Mouse (Mus musculus): Measurements from ENCODE around the gene Cntrl.

Cntrl gene

GRCm38 (mm10) chr2:35172246-35172645 is 63.0 kb downstream of the Cntrl start:
- TF ChIP-seq CTCF (conservative IDR thresholded peaks at IDR 0.05; ENCODE audit: low read length): no peak
- TF ChIP-seq POU5F1 (IDR thresholded peaks at IDR 0.05; ENCODE audit: borderline replicate concordance, low read length): no peak
- no peak for TF ChIP-seq NANOG (IDR thresholded peaks at IDR 0.05; ENCODE audit: borderline replicate concordance, low read length)
- peaks cover 6% of the 10 kb centered on the region for H3K4me1 ChIP-seq (replicated peaks; ENCODE audit: low read depth, low read length)
- peaks cover 97% of the 10 kb centered on the region for H3K36me3 ChIP-seq (ENCODE audit: insufficient read depth, low read length)
- H3K4me3 ChIP-seq (replicated peaks; ENCODE audit: low read length): no peak overlapping the region
- H3K27me3 ChIP-seq (ENCODE audit: insufficient read depth, low read length): no peaks in the 10 kb centered on the region
- peaks cover 5% of the 10 kb centered on the region; the same call in 1 of the 2 replicates for H3K9me3 ChIP-seq (ENCODE audit: low read length)

- Histone ChIP-seq H3K4me1 (replicated peaks; ENCODE audit: low read depth, low read length) (peaks cover 6% of the 10 kb centered on the region), H3K9me3 (ENCODE audit: low read length) (peaks cover 5% of the 10 kb centered on the region; the same call in 1 of the 2 replicates), H3K4me3 (replicated peaks; ENCODE audit: low read length) (no peak overlapping the region), H3K36me3 (ENCODE audit: insufficient read depth, low read length) (peaks cover 96% of the 10 kb centered on the region), H3K27me3 (ENCODE audit: insufficient read depth, low read length) (no peaks in the 10 kb centered on the region)
- TF ChIP-seq NANOG (IDR thresholded peaks at IDR 0.05; ENCODE audit: borderline replicate concordance, low read length): no peak
- no peak for TF ChIP-seq CTCF (conservative IDR thresholded peaks at IDR 0.05; ENCODE audit: low read length)
- TF ChIP-seq POU5F1 (IDR thresholded peaks at IDR 0.05; ENCODE audit: borderline replicate concordance, low read length): no peak
Observed at GRCm38 (mm10) chr2:35173666-35174065, 64.4 kb downstream of the Cntrl start.

- no peaks in the 10 kb centered on the region for H3K27me3 ChIP-seq (ENCODE audit: insufficient read depth, low read length)
- H3K36me3 ChIP-seq (ENCODE audit: insufficient read depth, low read length): peaks cover 97% of the 10 kb centered on the region
- TF ChIP-seq NANOG (IDR thresholded peaks at IDR 0.05; ENCODE audit: borderline replicate concordance, low read length) (no peak), POU5F1 (IDR thresholded peaks at IDR 0.05; ENCODE audit: borderline replicate concordance, low read length) (no peak), CTCF (conservative IDR thresholded peaks at IDR 0.05; ENCODE audit: low read length) (no peak)
- H3K4me1 ChIP-seq (replicated peaks; ENCODE audit: low read depth, low read length): peaks cover 6% of the 10 kb centered on the region
- peaks cover 5% of the 10 kb centered on the region; the same call in 1 of the 2 replicates for H3K9me3 ChIP-seq (ENCODE audit: low read length)
- no peak overlapping the region for H3K4me3 ChIP-seq (replicated peaks; ENCODE audit: low read length)
Observed at GRCm38 (mm10) chr2:35174100-35174499, 64.8 kb downstream of the Cntrl start.

GRCm38 (mm10) chr2:35175281-35176065 is 66.2 kb downstream of the Cntrl start:
- no peak overlapping the region for H3K4me3 ChIP-seq (replicated peaks; ENCODE audit: low read length)
- TF ChIP-seq CTCF (conservative IDR thresholded peaks at IDR 0.05; ENCODE audit: low read length): no peak
- no peak for TF ChIP-seq POU5F1 (IDR thresholded peaks at IDR 0.05; ENCODE audit: borderline replicate concordance, low read length)
- TF ChIP-seq NANOG (IDR thresholded peaks at IDR 0.05; ENCODE audit: borderline replicate concordance, low read length): no peak
- H3K27me3 ChIP-seq (ENCODE audit: insufficient read depth, low read length): no peaks in the 10 kb centered on the region
- peaks cover 5% of the 10 kb centered on the region; the same call in 1 of the 2 replicates for H3K9me3 ChIP-seq (ENCODE audit: low read length)
- H3K4me1 ChIP-seq (replicated peaks; ENCODE audit: low read depth, low read length): peaks cover 6% of the 10 kb centered on the region
- peaks cover 97% of the 10 kb centered on the region for H3K36me3 ChIP-seq (ENCODE audit: insufficient read depth, low read length)

GRCm38 (mm10) chr2:35178153-35178552 is 68.9 kb downstream of the Cntrl start:
- H3K27me3 ChIP-seq (ENCODE audit: insufficient read depth, low read length): no peaks in the 10 kb centered on the region
- peaks cover 96% of the 10 kb centered on the region for H3K36me3 ChIP-seq (ENCODE audit: insufficient read depth, low read length)
- H3K4me1 ChIP-seq (replicated peaks; ENCODE audit: low read depth, low read length): peaks cover 6% of the 10 kb centered on the region
- no peaks in the 10 kb centered on the region for H3K9me3 ChIP-seq (ENCODE audit: low read length)
- TF ChIP-seq CTCF (conservative IDR thresholded peaks at IDR 0.05; ENCODE audit: low read length) (no peak), POU5F1 (IDR thresholded peaks at IDR 0.05; ENCODE audit: borderline replicate concordance, low read length) (no peak), NANOG (IDR thresholded peaks at IDR 0.05; ENCODE audit: borderline replicate concordance, low read length) (no peak)
- no peak overlapping the region for H3K4me3 ChIP-seq (replicated peaks; ENCODE audit: low read length)

GRCm38 (mm10) chr2:35183115-35183673 is 73.9 kb downstream of the Cntrl start:
- Histone ChIP-seq H3K4me1 (replicated peaks; ENCODE audit: low read depth, low read length) (no peaks in the 10 kb centered on the region), H3K4me3 (replicated peaks; ENCODE audit: low read length) (no peak overlapping the region), H3K36me3 (ENCODE audit: insufficient read depth, low read length) (peaks cover 85% of the 10 kb centered on the region), H3K9me3 (ENCODE audit: low read length) (no peaks in the 10 kb centered on the region), H3K27me3 (ENCODE audit: insufficient read depth, low read length) (no peaks in the 10 kb centered on the region)
- TF ChIP-seq NANOG (IDR thresholded peaks at IDR 0.05; ENCODE audit: borderline replicate concordance, low read length) (no peak), POU5F1 (IDR thresholded peaks at IDR 0.05; ENCODE audit: borderline replicate concordance, low read length) (no peak), CTCF (conservative IDR thresholded peaks at IDR 0.05; ENCODE audit: low read length) (no peak)

DNA sequence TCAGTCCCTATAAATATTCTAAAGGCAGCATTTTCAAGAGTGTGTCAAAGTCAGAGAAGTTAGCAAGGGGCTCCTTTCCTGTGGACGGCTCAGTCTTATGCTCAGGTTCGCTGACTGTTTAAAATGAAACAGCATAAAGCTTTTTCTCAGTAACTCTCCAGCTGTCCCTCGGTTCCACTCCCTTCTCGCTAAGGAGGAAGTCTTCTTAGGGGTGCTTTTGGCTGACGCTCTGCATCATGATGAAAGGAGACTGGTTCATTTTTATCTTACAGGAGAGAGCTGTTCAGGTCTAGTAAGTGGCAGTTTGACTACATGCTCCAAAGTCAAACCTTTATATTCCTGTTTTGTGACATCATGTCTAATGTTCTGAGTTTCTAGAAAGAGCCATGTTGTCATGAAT is 79.6 kb downstream of the Cntrl start:
- no peaks in the 10 kb centered on the region for H3K27me3 ChIP-seq (ENCODE audit: insufficient read depth, low read length)
- H3K9me3 ChIP-seq (ENCODE audit: low read length): no peaks in the 10 kb centered on the region
- H3K4me1 ChIP-seq (replicated peaks; ENCODE audit: low read depth, low read length): 0 out of 2 replicates have a peak, but pooled peaks cover under 1% of the 10 kb centered on the region
- no peak for TF ChIP-seq POU5F1 (IDR thresholded peaks at IDR 0.05; ENCODE audit: borderline replicate concordance, low read length)
- no peak for TF ChIP-seq NANOG (IDR thresholded peaks at IDR 0.05; ENCODE audit: borderline replicate concordance, low read length)
- no peak for TF ChIP-seq CTCF (conservative IDR thresholded peaks at IDR 0.05; ENCODE audit: low read length)
- no peak overlapping the region for H3K4me3 ChIP-seq (replicated peaks; ENCODE audit: low read length)
- peaks cover 61% of the 10 kb centered on the region for H3K36me3 ChIP-seq (ENCODE audit: insufficient read depth, low read length)

DNA sequence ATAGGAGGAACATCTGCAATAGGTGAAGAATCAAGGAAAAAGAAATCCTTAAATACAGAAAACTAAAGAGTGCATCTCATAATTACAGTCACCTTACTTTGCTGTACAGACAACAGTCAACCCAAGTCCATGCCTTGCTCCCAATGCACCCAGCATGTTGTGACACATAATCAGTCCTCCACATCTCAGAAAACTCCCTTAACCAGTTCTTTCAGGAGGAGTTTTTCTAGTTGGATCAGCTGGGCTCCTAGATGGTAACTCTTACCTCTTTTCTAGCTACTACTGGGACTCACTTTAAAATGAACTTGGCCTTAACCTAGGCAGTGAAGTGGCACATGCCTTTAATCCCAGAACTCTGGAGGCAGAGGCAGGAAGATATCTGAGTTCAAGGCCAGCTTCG is 84.7 kb downstream of the Cntrl start:
- TF ChIP-seq POU5F1 (IDR thresholded peaks at IDR 0.05; ENCODE audit: borderline replicate concordance, low read length): no peak
- TF ChIP-seq NANOG (IDR thresholded peaks at IDR 0.05; ENCODE audit: borderline replicate concordance, low read length): no peak
- no peak for TF ChIP-seq CTCF (conservative IDR thresholded peaks at IDR 0.05; ENCODE audit: low read length)
- Histone ChIP-seq H3K4me3 (replicated peaks; ENCODE audit: low read length) (no peak overlapping the region), H3K9me3 (ENCODE audit: low read length) (no peaks in the 10 kb centered on the region), H3K36me3 (ENCODE audit: insufficient read depth, low read length) (peaks cover 28% of the 10 kb centered on the region), H3K4me1 (replicated peaks; ENCODE audit: low read depth, low read length) (peaks cover 15% of the 10 kb centered on the region), H3K27me3 (ENCODE audit: insufficient read depth, low read length) (no peaks in the 10 kb centered on the region)

Data from E14TG2a.4 (cell line).